Mouse (Mus musculus): ENCODE results near the gene BC107364. TPM values are rescaled to one million over a fixed set of nuclear protein-coding genes. Genes with fewer than 3 reads are reported as not detected.
"Not testable (repeated sequence)": the region's sequence is repeated elsewhere in the genome, so short reads cannot be mapped to it uniquely, and the experiment has no call there.

The BC107364 gene
- polyA plus RNA-seq, 1 experiment: 5.5 TPM

- H3K27me3 ChIP-seq (ENCODE audit: control insufficient read depth, insufficient read depth, low read length): no peaks in the 10 kb centered on the region
Measured at GRCm38 (mm10) chr3:96472066-96472465, 20.0 kb upstream of the BC107364 start.

GRCm38 (mm10) chr3:96469626-96470025 lies 17.5 kb upstream of the BC107364 start:
- Histone ChIP-seq H3K27me3 (ENCODE audit: control insufficient read depth, insufficient read depth, low read length) (no peaks in the 10 kb centered on the region), H3K4me1 (ENCODE audit: control insufficient read depth, insufficient read depth, low read length) (peaks cover 3% of the 10 kb centered on the region)

More at GRCm38 (mm10) chr3:96472066-96472465, 20.0 kb upstream of the BC107364 start:
- TF ChIP-seq POLR2A (IDR thresholded peaks at IDR 0.05; ENCODE audit: control insufficient read depth, low read depth, low read length): no peak
- TF ChIP-seq CTCF (IDR thresholded peaks at IDR 0.05; ENCODE audit: control insufficient read depth, insufficient read depth, insufficient replicate concordance, low read depth, low read length): no peak
- H3K36me3 ChIP-seq (ENCODE audit: control insufficient read depth, insufficient read depth, low read length): no peaks in the 10 kb centered on the region
- no peak overlapping the region for H3K27ac ChIP-seq (ENCODE audit: control insufficient read depth, insufficient read depth, low read depth, low read length)
- no peak overlapping the region for H3K4me3 ChIP-seq (ENCODE audit: control insufficient read depth, low read depth, low read length)
- peaks cover 13% of the 10 kb centered on the region for H3K4me1 ChIP-seq (ENCODE audit: control insufficient read depth, insufficient read depth, low read length)

GRCm38 (mm10) chr3:96468335-96468734 lies 16.2 kb upstream of the BC107364 start:
- H3K27me3 ChIP-seq (ENCODE audit: control insufficient read depth, insufficient read depth, low read length); H3K4me1 ChIP-seq (ENCODE audit: control insufficient read depth, insufficient read depth, low read length); H3K27ac ChIP-seq (ENCODE audit: control insufficient read depth, insufficient read depth, low read depth, low read length); H3K4me3 ChIP-seq (ENCODE audit: control insufficient read depth, low read depth, low read length); H3K36me3 ChIP-seq (ENCODE audit: control insufficient read depth, insufficient read depth, low read length): not testable (repeated sequence)

More at GRCm38 (mm10) chr3:96469626-96470025, 17.5 kb upstream of the BC107364 start:
- no peak overlapping the region for H3K4me3 ChIP-seq (ENCODE audit: control insufficient read depth, low read depth, low read length)
- H3K27ac ChIP-seq (ENCODE audit: control insufficient read depth, insufficient read depth, low read depth, low read length): no peak overlapping the region
- no peaks in the 10 kb centered on the region for H3K36me3 ChIP-seq (ENCODE audit: control insufficient read depth, insufficient read depth, low read length)
- no peak for TF ChIP-seq POLR2A (IDR thresholded peaks at IDR 0.05; ENCODE audit: control insufficient read depth, low read depth, low read length)
- no peak for TF ChIP-seq CTCF (IDR thresholded peaks at IDR 0.05; ENCODE audit: control insufficient read depth, insufficient read depth, insufficient replicate concordance, low read depth, low read length)

- Histone ChIP-seq H3K4me3 (ENCODE audit: control insufficient read depth, low read depth, low read length) (no peak overlapping the region), H3K36me3 (ENCODE audit: control insufficient read depth, insufficient read depth, low read length) (no peaks in the 10 kb centered on the region), H3K4me1 (ENCODE audit: control insufficient read depth, insufficient read depth, low read length) (peaks cover 2% of the 10 kb centered on the region; the same call in 1 of the 2 replicates), H3K27me3 (ENCODE audit: control insufficient read depth, insufficient read depth, low read length) (no peaks in the 10 kb centered on the region), H3K27ac (ENCODE audit: control insufficient read depth, insufficient read depth, low read depth, low read length) (no peak overlapping the region)
- no peak for TF ChIP-seq CTCF (IDR thresholded peaks at IDR 0.05; ENCODE audit: control insufficient read depth, insufficient read depth, insufficient replicate concordance, low read depth, low read length)
- TF ChIP-seq POLR2A (IDR thresholded peaks at IDR 0.05; ENCODE audit: control insufficient read depth, low read depth, low read length): no peak
Measured at GRCm38 (mm10) chr3:96467641-96468040, 15.5 kb upstream of the BC107364 start.

- Histone ChIP-seq H3K4me3 (ENCODE audit: control insufficient read depth, low read depth, low read length) (no peak overlapping the region), H3K4me1 (ENCODE audit: control insufficient read depth, insufficient read depth, low read length) (peaks cover 2% of the 10 kb centered on the region; the same call in 1 of the 2 replicates), H3K27me3 (ENCODE audit: control insufficient read depth, insufficient read depth, low read length) (no peaks in the 10 kb centered on the region), H3K27ac (ENCODE audit: control insufficient read depth, insufficient read depth, low read depth, low read length) (no peak overlapping the region), H3K36me3 (ENCODE audit: control insufficient read depth, insufficient read depth, low read length) (no peaks in the 10 kb centered on the region)
- TF ChIP-seq POLR2A (IDR thresholded peaks at IDR 0.05; ENCODE audit: control insufficient read depth, low read depth, low read length) (no peak), CTCF (IDR thresholded peaks at IDR 0.05; ENCODE audit: control insufficient read depth, insufficient read depth, insufficient replicate concordance, low read depth, low read length) (no peak)
Measured at GRCm38 (mm10) chr3:96463891-96464290, 11.8 kb upstream of the BC107364 start.

GRCm38 (mm10) chr3:96460568-96460870 lies 8.4 kb upstream of the BC107364 start:
- H3K27me3 ChIP-seq (ENCODE audit: control insufficient read depth, insufficient read depth, low read length); H3K4me1 ChIP-seq (ENCODE audit: control insufficient read depth, insufficient read depth, low read length); H3K27ac ChIP-seq (ENCODE audit: control insufficient read depth, insufficient read depth, low read depth, low read length); H3K36me3 ChIP-seq (ENCODE audit: control insufficient read depth, insufficient read depth, low read length); H3K4me3 ChIP-seq (ENCODE audit: control insufficient read depth, low read depth, low read length): not testable (repeated sequence)

GRCm38 (mm10) chr3:96459757-96460567 lies 7.9 kb upstream of the BC107364 start:
- not testable (repeated sequence) for H3K4me3 ChIP-seq (ENCODE audit: control insufficient read depth, low read depth, low read length); H3K36me3 ChIP-seq (ENCODE audit: control insufficient read depth, insufficient read depth, low read length); H3K27ac ChIP-seq (ENCODE audit: control insufficient read depth, insufficient read depth, low read depth, low read length); H3K27me3 ChIP-seq (ENCODE audit: control insufficient read depth, insufficient read depth, low read length); H3K4me1 ChIP-seq (ENCODE audit: control insufficient read depth, insufficient read depth, low read length)

- not testable (repeated sequence) for H3K4me3 ChIP-seq (ENCODE audit: control insufficient read depth, low read depth, low read length); H3K27ac ChIP-seq (ENCODE audit: control insufficient read depth, insufficient read depth, low read depth, low read length); H3K27me3 ChIP-seq (ENCODE audit: control insufficient read depth, insufficient read depth, low read length); H3K36me3 ChIP-seq (ENCODE audit: control insufficient read depth, insufficient read depth, low read length)
- H3K4me1 ChIP-seq (ENCODE audit: control insufficient read depth, insufficient read depth, low read length): peaks cover 11% of the 10 kb centered on the region
Measured at GRCm38 (mm10) chr3:96458886-96459439, 6.9 kb upstream of the BC107364 start.

- not testable (repeated sequence) for H3K4me3 ChIP-seq (ENCODE audit: control insufficient read depth, low read depth, low read length); H3K27ac ChIP-seq (ENCODE audit: control insufficient read depth, insufficient read depth, low read depth, low read length); H3K36me3 ChIP-seq (ENCODE audit: control insufficient read depth, insufficient read depth, low read length); H3K27me3 ChIP-seq (ENCODE audit: control insufficient read depth, insufficient read depth, low read length)
- peaks cover 11% of the 10 kb centered on the region for H3K4me1 ChIP-seq (ENCODE audit: control insufficient read depth, insufficient read depth, low read length)
Measured at GRCm38 (mm10) chr3:96458008-96458407, 5.9 kb upstream of the BC107364 start.

GRCm38 (mm10) chr3:96451181-96451737 lies 847 bp downstream of the BC107364 start:
- peaks cover 11% of the 10 kb centered on the region for H3K4me1 ChIP-seq (ENCODE audit: control insufficient read depth, insufficient read depth, low read length)

GRCm38 (mm10) chr3:96450586-96450896 lies 1.6 kb downstream of the BC107364 start:
- H3K4me1 ChIP-seq (ENCODE audit: control insufficient read depth, insufficient read depth, low read length); H3K27me3 ChIP-seq (ENCODE audit: control insufficient read depth, insufficient read depth, low read length); H3K4me3 ChIP-seq (ENCODE audit: control insufficient read depth, low read depth, low read length); H3K36me3 ChIP-seq (ENCODE audit: control insufficient read depth, insufficient read depth, low read length); H3K27ac ChIP-seq (ENCODE audit: control insufficient read depth, insufficient read depth, low read depth, low read length): not testable (repeated sequence)

More at GRCm38 (mm10) chr3:96451181-96451737, 847 bp downstream of the BC107364 start:
- not testable (repeated sequence) for H3K4me3 ChIP-seq (ENCODE audit: control insufficient read depth, low read depth, low read length); H3K27ac ChIP-seq (ENCODE audit: control insufficient read depth, insufficient read depth, low read depth, low read length); H3K36me3 ChIP-seq (ENCODE audit: control insufficient read depth, insufficient read depth, low read length); H3K27me3 ChIP-seq (ENCODE audit: control insufficient read depth, insufficient read depth, low read length)
